In the genomic region with DNA sequence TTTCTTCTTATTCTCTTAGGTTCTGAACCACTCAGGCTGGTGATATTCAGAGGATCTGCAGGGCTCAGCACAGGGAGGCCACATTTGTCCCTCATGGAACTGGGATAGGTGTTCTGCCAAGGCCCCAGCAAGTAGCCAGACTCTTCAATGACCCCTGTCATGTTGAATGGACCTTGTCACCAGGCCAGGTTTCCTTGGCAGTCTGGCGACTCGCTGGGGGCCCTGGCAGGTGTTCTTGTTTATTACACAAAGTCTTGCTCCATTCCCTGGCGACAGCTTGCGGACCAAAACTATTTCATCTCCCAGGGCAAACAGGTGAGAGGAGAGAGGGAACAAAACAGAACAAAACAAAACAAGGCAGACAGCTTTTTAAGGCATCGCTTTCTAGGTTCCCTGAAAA, we compare ENCODE assay signal across 10 mouse cellular contexts. TPM values are rescaled to one million over a fixed set of nuclear protein-coding genes. Genes with fewer than 3 reads are reported as not detected.
DNase-seq lines count a peak whose midpoint lies in the region; ATAC-seq lines count a peak whose summit lies in the region.
"Had no signal": no experiment of that assay in that cellular context is flagged by ENCODE, and none has a peak within 500 bp of the region (broad histone marks: within the 10 kb centered on the region; RNA-seq: fewer than 3 reads in every experiment).

No protein-coding gene starts in this region.

- no peaks in the 10 kb centered on the region for H3K4me1 ChIP-seq in midbrain, embryonic 11.5 days (ENCODE audit: control insufficient read depth, insufficient read depth, low read length)
- no peaks in the 10 kb centered on the region for H3K4me1 ChIP-seq in midbrain, embryonic 15.5 days
- no peaks in the 10 kb centered on the region for H3K4me1 ChIP-seq in limb, embryonic 10.5 days
- H3K4me1 ChIP-seq in intestine, embryonic 16.5 days (ENCODE audit: control insufficient read depth, insufficient read depth, low read length) = no peaks in the 10 kb centered on the region

- H3K9me3 ChIP-seq in midbrain, embryonic 11.5 days (ENCODE audit: control insufficient read depth, low read length) = no peaks in the 10 kb centered on the region
- no peaks in the 10 kb centered on the region for H3K9me3 ChIP-seq in midbrain, embryonic 15.5 days
- H3K9me3 ChIP-seq in limb, embryonic 10.5 days (replicated peaks) = no peaks in the 10 kb centered on the region
- no peaks in the 10 kb centered on the region for H3K9me3 ChIP-seq in intestine, embryonic 16.5 days (ENCODE audit: control insufficient read depth, low read length)

- H3K4me3 ChIP-seq in midbrain, embryonic 11.5 days (ENCODE audit: low read depth, low read length) = no peak overlapping the region
- no peak overlapping the region for H3K4me3 ChIP-seq in midbrain, embryonic 15.5 days
- H3K4me3 ChIP-seq in limb, embryonic 10.5 days = no peak overlapping the region
- no peak overlapping the region for H3K4me3 ChIP-seq in intestine, embryonic 16.5 days (ENCODE audit: low read length)
- H3K4me3 ChIP-seq: erythroblast, embryonic 14.5 days had no signal

- H3K9ac ChIP-seq in midbrain, embryonic 11.5 days (ENCODE audit: low read length) = no peak overlapping the region
- no peak overlapping the region for H3K9ac ChIP-seq in midbrain, embryonic 15.5 days
- H3K9ac ChIP-seq in intestine, embryonic 16.5 days (ENCODE audit: low read depth, low read length) = no peak overlapping the region
- H3K9ac ChIP-seq: liver, embryonic 14.5 days had no signal

- no peaks in the 10 kb centered on the region for H3K36me3 ChIP-seq in midbrain, embryonic 11.5 days (ENCODE audit: control insufficient read depth, insufficient read depth, low read length)
- no peaks in the 10 kb centered on the region for H3K36me3 ChIP-seq in midbrain, embryonic 15.5 days (replicated peaks)
- no peaks in the 10 kb centered on the region for H3K36me3 ChIP-seq in limb, embryonic 10.5 days
- no peaks in the 10 kb centered on the region for H3K36me3 ChIP-seq in intestine, embryonic 16.5 days (ENCODE audit: control insufficient read depth, insufficient read depth, low read length)

- ATAC-seq in midbrain, embryonic 11.5 days (ENCODE audit: low FRiP score) = no peak
- ATAC-seq in midbrain, embryonic 15.5 days (replicated peaks) = no peak
- ATAC-seq in intestine, embryonic 16.5 days = no peak; the same call in 1 of the 2 replicates

- no peak overlapping the region for H3K4me2 ChIP-seq in midbrain, embryonic 11.5 days
- no peak overlapping the region for H3K4me2 ChIP-seq in midbrain, embryonic 15.5 days
- H3K4me2 ChIP-seq in intestine, embryonic 16.5 days (ENCODE audit: low read depth, low read length) = no peak overlapping the region

- no peak overlapping the region for H3K27ac ChIP-seq in midbrain, embryonic 11.5 days (ENCODE audit: low read depth, low read length)
- no peak overlapping the region for H3K27ac ChIP-seq in midbrain, embryonic 15.5 days
- H3K27ac ChIP-seq in limb, embryonic 10.5 days = no peak overlapping the region
- H3K27ac ChIP-seq in intestine, embryonic 16.5 days (ENCODE audit: low read length) = no peak overlapping the region
- H3K27ac ChIP-seq: liver, embryonic 14.5 days had no signal

- peak; percentile 1 for DNase-seq in midbrain, embryonic 11.5 days (ENCODE audit: low spot score, missing footprints)
- peak; percentile 62 for DNase-seq in cerebellum, adult 8-10 months
- peak; percentile 69 to 87 for DNase-seq in heart, adult 9 months (ENCODE audit: low spot score in 2 of 2)
- DNase-seq in layer of hippocampus, postnatal 36 days = peak; percentile 54 to 60
- DNase-seq in right cerebral cortex, postnatal 36 days (ENCODE audit: low spot score in 2 of 2) = peak; percentile 9 to 40
- DNase-seq in limb, embryonic 10.5 days (ENCODE audit: low spot score) = no peak

- 84% methylated on average over 5 of the region's 5 CpGs for WGBS in midbrain, embryonic 11.5 days
- 68% methylated on average over 5 of the region's 5 CpGs for WGBS in midbrain, embryonic 15.5 days
- 73% methylated on average over 5 of the region's 5 CpGs for WGBS in limb, embryonic 10.5 days
- WGBS in intestine, embryonic 16.5 days = 53% methylated on average over 5 of the region's 5 CpGs

- no peaks in the 10 kb centered on the region for H3K27me3 ChIP-seq in midbrain, embryonic 11.5 days (ENCODE audit: control insufficient read depth, insufficient read depth, low read length)
- no peaks in the 10 kb centered on the region for H3K27me3 ChIP-seq in midbrain, embryonic 15.5 days (replicated peaks)
- H3K27me3 ChIP-seq in limb, embryonic 10.5 days (ENCODE audit: low read depth, poor library complexity, severe bottlenecking) = no peaks in the 10 kb centered on the region
- H3K27me3 ChIP-seq in intestine, embryonic 16.5 days (replicated peaks; ENCODE audit: control insufficient read depth, insufficient read depth, low read length) = no peaks in the 10 kb centered on the region

RNA-seq across cellular contexts. Expression of a gene that starts 57.7 kb away (rescaled TPM):
- polyA plus RNA-seq in midbrain, embryonic 11.5 days (2014; fragmentation: Nextera tagmentation; extraction: Ambion mirVana) = 186 and 191 TPM in 2 replicates
- polyA plus RNA-seq in midbrain, embryonic 15.5 days (2015; fragmentation: Nextera tagmentation; extraction: Ambion mirVana) = 156 and 174 TPM in 2 replicates
- total RNA-seq in layer of hippocampus, postnatal 36 days (2021) = 100 to 1,000 TPM; 139 to 144 TPM
- 82.5 and 92.6 TPM in 2 replicates for polyA plus RNA-seq in limb, embryonic 10.5 days (2016; fragmentation: Nextera tagmentation; extraction: Ambion mirVana)
- polyA plus RNA-seq in intestine, embryonic 16.5 days (2015; fragmentation: Nextera tagmentation; extraction: Ambion mirVana) = 56.3 and 59.6 TPM in 2 replicates
